Mouse (Mus musculus) neutrophil, adult 59 days (primary cell): ENCODE data around the gene Adig. TPM values are rescaled to one million over a fixed set of nuclear protein-coding genes. Genes with fewer than 3 reads are reported as not detected.

Source experiments
- total RNA-seq, 2 experiments: library from RNA; stranded (reverse); gene quantifications; 1 replicate in 1 of 2; 2 replicates in 1 of 2; pipeline ENCODE4 v1.2.4; 2023

Gene Adig
- not detected for total RNA-seq

DNA sequence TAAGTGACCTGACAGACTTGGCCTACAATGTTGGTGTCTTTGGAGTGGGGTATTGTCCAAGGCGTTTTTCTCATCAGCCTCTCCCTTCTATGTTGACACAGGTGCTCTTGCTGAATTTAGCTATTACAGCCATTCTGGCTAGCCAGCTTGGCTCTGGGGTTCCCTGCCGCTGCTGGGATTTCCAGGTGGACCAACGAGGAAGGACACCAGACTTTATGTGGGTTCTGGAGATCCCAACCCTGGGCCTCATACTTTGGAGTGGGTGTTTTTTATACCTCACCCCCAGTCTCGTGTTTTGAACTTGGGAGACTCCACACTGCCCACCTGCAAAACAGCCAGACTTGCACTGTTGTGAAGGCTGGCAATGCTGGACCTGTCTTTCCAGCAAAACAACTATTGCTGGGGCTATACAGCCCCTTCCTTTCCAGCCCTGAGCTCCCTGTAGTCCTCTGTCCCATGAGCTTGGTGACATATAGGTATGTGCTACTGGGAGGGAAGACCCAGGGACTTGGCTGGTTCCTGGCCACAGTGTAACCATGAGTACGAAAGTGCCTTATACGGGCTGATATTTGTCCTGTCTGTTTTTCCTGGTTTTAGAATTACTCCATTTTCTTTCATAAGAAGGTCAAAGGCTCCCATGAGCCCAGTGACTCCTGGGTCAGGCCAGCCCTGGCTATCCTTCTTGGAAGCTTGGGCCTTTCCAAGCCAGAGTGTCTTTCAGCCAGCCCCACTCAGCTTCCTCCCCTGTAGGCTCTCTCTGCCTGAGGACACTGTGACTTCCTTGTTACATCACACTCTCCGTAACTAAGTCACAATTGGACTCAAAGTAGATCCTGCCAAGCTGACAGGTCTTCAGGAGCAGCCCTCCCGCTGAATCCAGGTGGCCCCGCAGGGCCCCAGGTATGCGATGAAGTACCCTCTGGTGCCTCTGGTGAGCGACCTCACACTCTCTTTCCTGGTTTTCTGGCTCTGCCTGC, at the start of gene Adig:
Adig (plus strand) TSS at position 777 of the 977 bp plus-strand sequence.

DNA sequence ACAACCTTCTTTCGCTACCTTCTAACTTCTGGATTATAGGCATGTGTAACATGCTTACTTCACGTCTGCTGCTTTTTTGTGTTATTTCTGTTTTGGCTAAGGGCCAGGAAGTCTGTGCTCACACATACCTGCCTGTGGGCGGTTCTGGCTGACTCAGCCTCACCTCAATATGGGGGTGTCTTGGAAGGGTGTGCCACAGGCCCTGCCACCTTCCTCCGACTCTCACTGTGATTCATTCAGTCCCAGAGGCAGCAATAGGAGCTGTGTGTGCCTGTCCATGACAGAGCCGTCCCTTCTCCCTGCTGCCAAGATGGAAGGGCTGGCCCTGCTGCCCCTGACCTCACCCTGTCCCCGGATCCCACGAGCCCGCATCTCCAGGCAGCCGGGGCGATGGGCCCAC, 10.1 kb downstream of the Adig start, which contains the start of gene Arhgap40:
Arhgap40 (plus strand) TSS at position 269 of the 400 bp plus-strand sequence.

Other genes with a start within 250 kb of the Adig start
- gene Bpi, start 244.5 kb upstream of the Adig start, total RNA-seq = not detected
- 10 to 100 TPM; 47.6 to 63.5 TPM for gene Lbp, start 196.1 kb upstream of the Adig start, total RNA-seq
- under 1 TPM in 1 of 2 experiments, not detected in 1; 0.07 TPM for gene Snhg11, start 127.0 kb upstream of the Adig start, total RNA-seq
- gene Ralgapb, start 92.8 kb upstream of the Adig start, total RNA-seq = 10 to 100 TPM; 45.2 to 50.3 TPM
- not detected for gene Arhgap40, start 10.2 kb downstream of the Adig start, total RNA-seq
- gene Slc32a1, start 108.2 kb downstream of the Adig start, total RNA-seq = under 1 TPM; 0.68 to 0.93 TPM
- 10 to 100 TPM; 22.0 to 23.3 TPM for gene Actr5, start 122.3 kb downstream of the Adig start, total RNA-seq
- 1 to 10 TPM; 1.6 to 3.1 TPM for gene Ppp1r16b, start 162.8 kb downstream of the Adig start, total RNA-seq